Mouse (Mus musculus): Measurements from ENCODE around the gene Phykpl.

Gene Phykpl

GRCm38 (mm10) chr11:51615601-51616000, 31.0 kb downstream of the Phykpl start:
- CTCF ChIA-PET = interaction anchor here (0.7 to 1.5 kb wide), 5 partner anchors 10 to 68 kb away, joined by 4 to 6 read pairs (median 5); no protein-coding TSS in a partner anchor

- CTCF ChIA-PET = interaction anchor here (0.5 to 2.5 kb wide), 7 partner anchors 11 to 69 kb away, joined by 3 to 15 read pairs (median 5); no protein-coding TSS in a partner anchor
Measured at GRCm38 (mm10) chr11:51616113-51616512, 31.6 kb downstream of the Phykpl start.

GRCm38 (mm10) chr11:51617693-51618092, 33.1 kb downstream of the Phykpl start:
- CTCF ChIA-PET = interaction anchor here (0.9 to 2.5 kb wide), 3 partner anchors 8 to 68 kb away, joined by 3 to 15 read pairs (median 4); no protein-coding TSS in a partner anchor

DNA sequence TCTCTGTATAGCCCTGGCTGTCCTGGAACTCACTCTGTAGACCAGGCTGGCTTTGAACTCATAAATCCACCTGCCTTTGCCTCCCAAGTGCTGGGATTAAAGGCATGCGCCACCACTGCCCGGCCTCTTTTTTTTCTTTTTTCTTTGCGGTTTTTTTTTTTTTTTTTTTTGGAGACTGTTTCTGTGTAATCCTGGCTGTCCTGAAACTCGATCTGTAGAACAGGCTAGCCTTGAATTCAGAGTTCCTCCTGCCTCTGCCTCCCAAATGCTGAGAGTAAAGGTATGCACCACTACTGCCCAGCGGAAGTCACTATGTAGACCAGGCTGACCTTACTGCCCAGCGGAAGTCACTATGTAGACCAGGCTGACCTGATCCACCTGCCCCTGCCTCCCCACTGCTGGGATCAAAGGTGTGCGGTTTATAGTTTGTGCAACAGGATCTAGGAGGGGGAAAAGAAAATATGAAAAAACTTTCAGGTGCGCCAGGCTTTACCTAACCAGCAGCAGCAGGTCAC, 34.4 kb downstream of the Phykpl start:
- CTCF ChIA-PET = interaction anchor here (1.3 kb wide), 1 partner anchor 21 kb away, joined by 3 read pairs; no protein-coding TSS in a partner anchor

- CTCF ChIA-PET = interaction anchor here (1.3 kb wide), 1 partner anchor 20 kb away, joined by 3 read pairs; no protein-coding TSS in a partner anchor
Measured at GRCm38 (mm10) chr11:51619409-51620060, 35.0 kb downstream of the Phykpl start, which contains the start of gene Nhp2. Gene Nhp2 (plus strand): TSS chr11:51619735.

DNA sequence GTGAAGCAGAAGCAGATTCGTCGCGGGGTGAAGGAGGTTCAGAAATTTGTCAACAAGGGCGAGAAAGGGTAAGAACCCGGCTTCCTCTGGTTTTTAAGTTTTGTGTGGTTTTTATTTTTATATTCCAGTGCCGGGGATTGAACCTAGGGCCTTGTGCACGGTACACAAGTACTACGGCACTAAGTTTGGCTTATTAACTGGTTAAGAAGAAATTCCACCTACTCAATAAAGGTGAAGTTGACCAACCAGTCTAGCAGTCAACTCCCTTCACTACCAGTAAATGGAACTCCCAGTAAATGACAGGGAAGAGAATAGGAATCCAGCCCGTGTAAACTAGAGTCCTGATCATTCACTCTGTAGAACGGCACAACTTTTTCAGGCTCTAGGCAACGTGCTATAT, 35.5 kb downstream of the Phykpl start:
- CTCF ChIA-PET = interaction anchor here (1.3 kb wide), 1 partner anchor 20 kb away, joined by 3 read pairs; no protein-coding TSS in a partner anchor

DNA sequence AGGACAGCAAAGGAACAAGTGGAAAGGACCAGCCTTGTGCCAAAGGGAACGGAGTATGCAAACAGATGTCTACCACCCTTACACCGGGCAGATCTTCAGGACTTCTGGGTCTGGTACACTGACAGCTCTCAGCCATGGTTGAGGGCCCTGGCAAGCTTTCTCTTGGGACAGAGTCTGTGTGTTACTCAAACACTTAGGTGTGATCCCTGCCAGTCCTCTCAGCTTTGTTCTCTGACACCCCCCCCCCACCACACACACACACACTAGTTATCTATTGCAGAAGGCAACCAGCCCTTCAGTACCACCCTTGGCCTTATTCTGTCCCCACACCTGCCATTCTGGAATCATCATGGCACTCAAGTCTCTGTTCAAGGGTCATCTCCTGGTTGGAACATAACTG, 37.2 kb downstream of the Phykpl start:
- CTCF ChIA-PET = interaction anchor here (0.5 kb wide), 1 partner anchor 91 kb away, joined by 3 read pairs; no protein-coding TSS in a partner anchor

GRCm38 (mm10) chr11:51622971-51623491, 38.5 kb downstream of the Phykpl start:
- CTCF ChIA-PET = interaction anchor here (0.5 kb wide), 1 partner anchor 40 kb away, joined by 15 read pairs; no protein-coding TSS in a partner anchor

GRCm38 (mm10) chr11:51625187-51625820, 40.7 kb downstream of the Phykpl start:
- CTCF ChIA-PET = no interaction called here

GRCm38 (mm10) chr11:51627425-51627824, 42.9 kb downstream of the Phykpl start:
- CTCF ChIA-PET = no interaction called here

DNA sequence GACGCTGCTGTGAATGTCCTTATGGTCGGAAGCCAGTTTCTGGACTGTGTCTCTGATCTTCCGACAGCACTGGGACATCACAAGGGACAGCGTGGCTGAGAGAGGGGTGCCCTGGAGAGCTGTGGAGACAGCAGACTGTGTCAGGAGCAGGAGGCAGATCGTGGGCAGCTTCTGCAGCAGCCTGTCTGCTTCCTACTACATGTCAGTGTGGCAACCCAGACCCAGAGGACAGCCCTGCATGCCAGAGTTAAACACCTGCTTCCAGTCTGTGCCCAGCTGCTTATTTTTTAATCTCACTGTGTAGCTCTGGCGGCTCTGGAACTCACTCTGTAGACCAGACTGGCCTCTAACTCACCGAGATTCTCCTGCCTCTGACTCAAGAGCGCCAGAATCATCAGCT, 43.4 kb downstream of the Phykpl start:
- CTCF ChIA-PET = no interaction called here

GRCm38 (mm10) chr11:51629651-51630314, 45.2 kb downstream of the Phykpl start:
- CTCF ChIA-PET = interaction anchor here (0.7 kb wide), 1 partner anchor 11 kb away, joined by 3 read pairs; no protein-coding TSS in a partner anchor

DNA sequence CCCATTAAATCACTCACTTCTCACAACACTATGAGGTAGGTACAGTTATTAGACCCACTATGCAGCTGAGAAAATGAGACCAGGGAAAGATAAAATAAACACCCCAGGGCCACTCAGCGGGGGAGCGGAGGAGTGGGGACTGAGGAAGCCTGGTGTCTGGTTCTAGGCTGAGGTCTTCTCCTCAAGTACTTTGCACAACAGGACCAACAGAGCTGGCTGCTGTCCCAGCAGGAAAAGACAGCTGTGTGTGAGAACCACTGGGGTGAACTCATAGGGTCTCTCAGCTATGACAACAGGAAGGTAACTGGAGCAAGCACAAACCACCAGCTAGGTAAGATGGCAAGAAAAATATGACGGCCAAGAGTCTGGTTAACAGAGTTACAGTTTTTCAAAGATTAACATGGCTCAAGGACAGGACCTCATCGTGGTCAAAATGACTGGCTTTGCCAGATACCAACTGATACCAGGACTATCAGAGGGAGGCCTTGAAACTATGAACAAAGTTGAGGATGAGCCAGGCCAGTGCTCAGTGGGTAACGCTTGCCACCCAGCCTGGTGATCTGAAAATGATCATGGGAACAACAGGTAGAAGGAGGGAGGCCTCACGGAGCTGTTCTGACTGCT, 47.7 kb downstream of the Phykpl start:
- CTCF ChIA-PET = no interaction called here

DNA sequence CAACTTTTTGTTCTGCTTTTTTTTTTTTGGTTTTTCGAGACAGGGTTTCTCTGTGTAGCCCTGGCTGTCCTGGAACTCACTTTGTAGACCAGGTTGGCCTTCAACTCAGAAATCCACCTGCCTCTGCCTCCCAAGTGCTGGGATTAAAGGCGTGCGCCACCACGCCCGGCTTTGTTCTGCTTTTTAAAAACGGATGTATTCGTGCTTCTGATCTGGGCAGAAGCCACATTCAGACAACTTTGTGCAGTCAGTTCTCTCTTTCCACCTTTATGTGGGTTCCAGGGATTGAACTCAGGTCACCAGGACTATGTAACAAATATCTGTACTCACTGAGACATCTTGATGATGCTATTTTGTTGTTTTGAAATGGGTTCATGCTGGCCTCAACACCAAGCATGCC, 48.6 kb downstream of the Phykpl start:
- CTCF ChIA-PET = interaction anchor here (0.7 kb wide), 1 partner anchor 47 kb away, joined by 3 read pairs; no protein-coding TSS in a partner anchor

DNA sequence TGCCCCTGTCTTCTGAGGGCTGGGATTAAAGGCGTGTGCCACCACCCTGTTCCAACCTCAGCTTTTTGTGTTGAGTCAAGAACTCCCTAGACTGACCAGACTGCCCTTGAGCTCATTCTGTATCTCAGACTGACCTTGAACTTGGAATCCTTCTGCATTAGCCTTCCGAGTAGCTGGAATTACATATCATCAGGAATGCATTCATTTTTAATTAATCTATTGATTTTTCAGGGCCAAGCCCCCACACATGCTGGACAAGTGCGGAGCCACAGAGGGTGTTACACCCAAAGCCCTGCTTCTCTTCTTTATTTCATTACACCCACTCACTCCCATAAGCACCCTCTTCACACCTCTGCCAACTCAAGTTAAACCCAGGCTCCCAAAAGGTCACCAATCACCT, 49.2 kb downstream of the Phykpl start:
- CTCF ChIA-PET = interaction anchor here (0.7 kb wide), 2 partner anchors 11 to 47 kb away, joined by 3 read pairs; no protein-coding TSS in a partner anchor

- CTCF ChIA-PET = interaction anchor here (0.6 to 1.2 kb wide), 2 partner anchors 8 to 140 kb away, joined by 3 read pairs; no protein-coding TSS in a partner anchor
Measured at GRCm38 (mm10) chr11:51635127-51635524, 50.6 kb downstream of the Phykpl start.

- CTCF ChIA-PET = interaction anchor here (0.6 to 1.2 kb wide), 3 partner anchors 8 to 139 kb away, joined by 3 to 6 read pairs (median 3); no protein-coding TSS in a partner anchor
Measured at GRCm38 (mm10) chr11:51635525-51636322, 51.2 kb downstream of the Phykpl start, which contains the start of gene Rmnd5b. Gene Rmnd5b (minus strand): TSS chr11:51635896.

DNA sequence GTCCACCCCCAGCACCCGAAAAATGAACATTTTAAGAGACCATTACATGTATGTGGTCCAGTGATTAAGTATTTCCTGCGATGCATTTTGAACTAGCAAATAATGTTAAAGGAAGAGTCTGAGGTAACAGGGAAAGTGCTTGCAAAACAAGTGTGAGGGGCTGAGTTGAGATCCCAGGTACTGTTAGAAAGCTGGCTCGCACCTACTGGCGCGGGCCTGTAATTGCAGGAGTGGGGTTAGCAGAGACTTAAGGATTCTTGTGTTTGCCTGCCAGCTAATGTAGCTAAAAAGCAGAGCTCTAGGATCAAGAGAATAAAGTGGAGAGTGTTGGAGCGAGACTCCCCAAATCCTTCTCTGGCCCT, 51.7 kb downstream of the Phykpl start:
- CTCF ChIA-PET = interaction anchor here (1.1 to 1.2 kb wide), 2 partner anchors 7 to 13 kb away, joined by 3 to 6 read pairs; no protein-coding TSS in a partner anchor

DNA sequence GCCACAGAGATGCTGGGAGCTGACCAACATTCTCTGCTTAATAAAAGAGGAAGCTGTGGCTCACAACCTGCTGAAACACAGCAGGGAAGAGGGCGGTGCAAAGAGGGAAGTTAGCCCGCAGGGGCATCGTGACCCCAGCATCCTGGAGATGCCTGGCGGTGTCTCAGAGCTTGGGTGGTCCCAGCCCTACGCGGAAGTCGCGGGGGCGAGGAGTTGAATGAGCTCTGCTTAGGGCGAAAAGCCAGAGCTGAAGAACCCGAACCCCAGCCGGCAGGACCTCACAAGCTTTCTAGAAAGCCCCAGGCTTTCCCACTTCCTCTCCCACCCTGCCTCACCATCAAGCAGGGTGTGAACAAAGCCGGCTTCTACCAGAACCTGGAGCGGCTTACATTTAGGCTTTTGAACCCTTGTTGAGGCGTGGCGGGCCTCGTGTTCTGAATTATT, 53.4 kb downstream of the Phykpl start:
- CTCF ChIA-PET = interaction anchor here (0.9 kb wide), 1 partner anchor 22 kb away, joined by 5 read pairs; no protein-coding TSS in a partner anchor

DNA sequence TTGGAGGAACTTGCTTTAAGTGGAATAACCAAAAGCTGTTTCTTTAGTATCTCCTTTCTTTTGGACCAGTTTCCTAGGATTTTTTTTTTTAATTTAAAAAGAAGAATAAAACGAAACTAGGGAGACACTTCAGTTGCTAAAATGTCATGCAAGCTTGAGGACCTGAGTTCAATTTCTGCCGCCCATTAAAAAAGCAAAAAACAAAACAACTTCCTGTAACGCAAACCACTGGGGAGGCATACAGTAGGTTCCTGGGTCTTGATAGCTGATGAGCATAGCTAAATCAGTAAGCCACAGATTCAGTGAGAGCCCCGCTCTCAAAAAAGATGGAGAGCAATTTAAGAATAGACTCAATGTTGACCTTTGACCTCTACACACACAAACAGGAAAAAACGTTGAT, 53.9 kb downstream of the Phykpl start:
- CTCF ChIA-PET = interaction anchor here (0.7 to 0.9 kb wide), 2 partner anchors 23 to 32 kb away, joined by 3 to 5 read pairs; no protein-coding TSS in a partner anchor

Measured in spleen, embryonic (tissue).